Mouse (Mus musculus) left cerebral cortex, postnatal 10 days (tissue): Measurements from ENCODE around the gene Mslnl. TPM values are rescaled to one million over a fixed set of nuclear protein-coding genes. Genes with fewer than 3 reads are reported as not detected.
"Not testable (repeated sequence)": the region's sequence is repeated elsewhere in the genome, so short reads cannot be mapped to it uniquely, and the experiment has no call there.

Experiments
- DNase-seq, 2 experiments: peaks; one replicate each; pipeline ENCODE4 v3.0.0; 2021 to 2022; ENCODE audit warnings: low spot score in 2 of 2, mixed read lengths in 1 of 2; ENCODE audit errors: extremely low spot score in 1 of 2
- intact Hi-C: fragments of 180-260 bp; cut with DNase I; formaldehyde crosslinking; loops from one replicate; pipeline ENCODE4 v1.15.1; 2025
- total RNA-seq, 2 experiments: library from RNA; stranded (reverse); gene quantifications; 2 replicates each; pipeline ENCODE4 v1.2.3; 2021

The Mslnl gene
- total RNA-seq, 2 experiments from 2014 or later, result not detected

DNA sequence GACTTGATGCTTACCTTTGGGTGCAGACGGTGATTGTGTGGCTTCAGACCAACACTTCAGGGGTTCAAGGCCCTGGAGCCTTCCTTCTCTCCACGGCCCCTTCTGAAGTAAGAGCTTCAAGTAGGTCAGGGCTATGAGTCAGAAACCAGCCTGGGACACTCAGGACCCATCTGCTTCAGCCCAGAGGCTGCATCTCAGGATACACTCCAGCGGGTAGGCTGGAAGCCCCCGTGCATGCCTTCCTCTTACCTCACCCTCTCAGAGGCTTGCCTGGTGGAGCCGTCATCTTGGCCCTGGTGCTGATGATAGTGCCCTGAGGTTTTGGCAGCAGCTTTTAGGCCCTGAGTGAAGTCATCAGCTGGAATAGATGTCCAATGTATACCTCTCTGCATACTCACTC lies 596 bp upstream of the Mslnl start:
- DNase-seq, result no peak
- intact Hi-C loops, result no loop called here

GRCm38 (mm10) chr17:25738861-25739260 lies 3.0 kb downstream of the Mslnl start:
- intact Hi-C loops, result no loop called here
- DNase-seq, result no peak

DNA sequence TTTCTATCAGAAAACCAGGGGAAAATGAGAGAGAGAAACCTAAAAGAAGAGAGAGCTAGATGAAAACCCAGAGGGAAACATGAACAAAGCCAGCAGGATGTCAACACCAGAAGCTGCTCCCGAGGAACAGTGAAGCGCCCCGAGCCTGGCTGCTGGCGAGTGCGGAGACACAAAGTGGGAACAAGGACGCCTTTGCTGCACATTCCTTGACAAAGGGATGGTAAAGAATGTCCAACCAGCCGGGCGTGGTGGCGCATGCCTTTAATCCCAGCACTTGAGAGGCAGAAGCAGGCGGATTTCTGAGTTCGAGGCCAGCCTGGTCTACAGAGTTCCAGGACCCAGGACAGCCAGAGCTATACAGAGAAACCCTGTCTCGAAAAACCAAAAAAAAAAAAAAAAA lies 5.6 kb downstream of the Mslnl start:
- intact Hi-C loops, DNase-seq: not testable (repeated sequence)

- DNase-seq, result no peak
- intact Hi-C loops, result no loop called here
Observed at GRCm38 (mm10) chr17:25743831-25744230, 8.0 kb downstream of the Mslnl start.

- intact Hi-C loops, result no loop called here
- DNase-seq, result no peak
Observed at GRCm38 (mm10) chr17:25744311-25744710, 8.5 kb downstream of the Mslnl start.

- DNase-seq, result no peak
- intact Hi-C loops, result no loop called here
Observed at GRCm38 (mm10) chr17:25748238-25748637, 12.4 kb downstream of the Mslnl start.

GRCm38 (mm10) chr17:25749314-25749713 lies 13.5 kb downstream of the Mslnl start:
- DNase-seq, result no peak
- intact Hi-C loops, result no loop called here

DNA sequence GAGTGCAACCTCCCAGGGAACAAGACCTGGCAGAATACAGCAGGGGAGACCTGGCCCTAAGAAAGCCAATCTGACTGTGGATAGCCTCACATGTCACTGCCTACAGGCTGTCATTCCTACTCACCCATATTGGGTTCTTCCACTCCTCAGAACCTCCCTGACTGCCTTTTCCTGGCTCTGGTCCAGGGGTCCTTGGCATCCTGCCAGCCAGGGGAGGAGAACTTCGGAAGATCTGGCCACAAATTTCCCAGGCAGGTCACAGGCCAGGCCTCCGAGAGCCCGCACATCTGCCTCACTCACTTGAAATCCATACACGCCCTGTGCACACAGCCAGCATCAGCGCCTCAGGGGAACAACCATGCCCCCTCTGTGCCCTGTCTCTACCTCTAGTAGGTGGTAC lies 15.6 kb downstream of the Mslnl start:
- intact Hi-C loops, result no loop called here
- peak in 1 of 2 experiments; percentile 84 for DNase-seq

DNA sequence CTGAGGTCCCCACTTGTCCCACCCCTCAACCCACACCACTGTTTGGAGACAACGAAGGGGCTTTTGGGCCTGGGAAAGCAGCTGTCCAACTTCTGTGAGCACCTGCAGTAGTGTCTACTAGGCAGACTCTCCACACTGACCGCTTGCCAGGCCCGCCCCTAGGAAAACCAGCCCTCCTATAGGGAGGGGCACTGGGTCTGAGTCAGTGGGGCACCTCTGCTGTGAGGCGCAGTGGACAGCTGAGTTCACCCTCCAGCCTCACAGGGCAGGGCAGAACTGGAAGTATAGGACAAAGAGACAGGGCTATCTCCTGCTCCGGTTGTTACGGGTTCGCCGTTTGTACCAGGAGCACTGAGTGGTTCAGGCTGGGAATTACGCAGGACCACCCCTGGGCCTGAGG lies 18.4 kb downstream of the Mslnl start, which contains the start of gene Msln:
TSS of gene Msln (minus strand) at position 138 of the 400 bp plus-strand sequence.
- intact Hi-C loops, result no loop called here
- DNase-seq, result no peak

DNA sequence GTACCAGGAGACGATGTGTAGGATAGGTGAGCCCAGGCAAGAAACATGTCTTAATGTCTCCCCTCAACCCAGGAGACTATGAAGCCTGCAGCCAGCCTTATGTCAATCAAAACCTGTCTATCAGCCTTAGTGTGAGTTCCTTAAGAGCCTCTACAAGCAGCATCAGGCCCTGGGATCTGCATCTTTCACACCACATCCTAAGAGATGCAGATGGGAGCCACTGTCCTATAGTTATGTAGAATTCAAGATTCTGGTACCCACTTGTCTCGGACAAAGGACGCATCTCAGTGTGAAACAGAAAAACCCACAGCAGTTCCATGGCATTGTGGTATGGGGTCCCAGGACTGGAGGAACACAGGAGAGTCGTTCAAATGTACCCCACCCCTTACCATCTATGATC lies 19.2 kb downstream of the Mslnl start:
- intact Hi-C loops, result no loop called here
- no peak for DNase-seq

DNA sequence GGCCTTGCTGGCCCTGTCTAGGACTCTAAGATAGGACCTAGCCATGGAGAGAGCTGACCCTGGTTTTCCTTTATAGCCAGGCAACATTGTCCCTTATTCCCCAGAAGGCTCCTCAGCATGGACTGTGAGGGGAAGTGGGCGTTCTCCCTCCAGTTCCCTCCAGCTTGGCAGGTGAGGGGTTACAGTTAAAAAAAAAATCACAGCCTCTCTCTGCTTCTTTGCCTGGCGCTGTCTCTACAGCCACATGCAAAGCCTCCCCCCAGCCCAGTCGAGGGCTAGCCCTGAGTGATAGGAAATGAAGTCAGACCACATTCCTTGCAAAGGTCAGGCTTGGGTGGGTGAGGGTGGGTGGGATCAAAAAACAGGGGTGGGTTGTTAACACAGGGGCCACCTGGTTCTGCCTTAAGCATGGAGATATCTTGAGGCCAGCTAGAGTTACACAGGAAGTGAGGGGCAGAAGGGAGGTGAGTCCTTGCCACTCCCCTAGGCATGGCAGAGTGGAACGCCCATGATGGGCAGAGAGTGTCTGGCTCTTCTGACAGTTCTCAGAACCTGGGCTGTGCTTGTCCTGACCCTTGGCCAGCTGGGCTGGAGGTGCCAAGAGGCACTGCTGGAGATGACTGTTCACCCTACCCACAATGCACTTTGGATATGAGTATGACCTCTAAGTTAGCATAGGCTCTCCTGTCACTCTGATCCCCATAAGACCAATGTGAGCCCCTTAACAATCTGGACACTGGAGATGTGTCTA lies 20.0 kb downstream of the Mslnl start:
- DNase-seq, result no peak
- intact Hi-C loops, result no loop called here

- intact Hi-C loops, result no loop called here
- no peak for DNase-seq
Observed at GRCm38 (mm10) chr17:25756378-25757242, 20.8 kb downstream of the Mslnl start.

DNA sequence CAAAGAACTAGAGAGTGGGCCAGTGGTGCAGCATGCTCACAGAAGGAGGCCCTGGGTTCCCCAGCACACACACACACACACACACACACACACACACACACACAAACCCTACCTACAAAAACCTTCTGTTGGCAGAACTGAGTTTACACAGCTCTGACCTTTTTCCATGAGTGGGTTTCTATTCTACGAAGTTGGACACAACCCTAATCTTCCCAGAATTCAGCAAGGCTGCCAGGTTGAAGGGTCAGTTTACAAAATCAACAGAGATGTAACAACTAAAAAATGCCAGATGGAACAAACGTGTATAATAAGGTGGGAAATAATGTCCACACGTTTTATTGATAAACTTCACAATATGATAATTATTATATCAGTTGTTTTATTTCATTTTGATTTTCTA lies 21.8 kb downstream of the Mslnl start:
- no peak for DNase-seq
- intact Hi-C loops, result no loop called here

GRCm38 (mm10) chr17:25760148-25760547 lies 24.3 kb downstream of the Mslnl start:
- no peak for DNase-seq
- intact Hi-C loops, result no loop called here

- intact Hi-C loops, result no loop called here
- DNase-seq, result peak in 1 of 2 experiments; percentile 60
Observed at GRCm38 (mm10) chr17:25761561-25761970, 25.7 kb downstream of the Mslnl start.

DNA sequence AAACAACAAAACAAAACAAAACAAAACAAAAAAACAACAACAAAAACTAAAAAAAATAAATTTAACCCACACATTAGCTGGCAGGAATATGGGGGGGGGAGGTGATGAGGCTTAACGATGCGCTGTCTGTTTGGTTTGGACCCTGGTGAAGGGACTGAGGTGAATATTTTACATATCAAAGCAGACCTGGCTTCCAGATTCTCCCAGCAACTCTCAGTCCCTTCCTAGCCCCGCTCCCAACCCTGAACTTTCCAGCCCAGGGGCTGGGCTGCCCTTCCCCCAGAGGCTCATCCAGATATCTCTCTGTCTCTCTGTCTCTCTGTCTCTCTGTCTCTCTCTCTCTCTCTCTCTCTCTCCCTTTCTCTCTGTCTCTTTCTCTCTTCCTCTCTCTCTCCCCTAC lies 26.7 kb downstream of the Mslnl start:
- intact Hi-C loops, result no loop called here
- no peak for DNase-seq

GRCm38 (mm10) chr17:25765886-25766285 lies 30.0 kb downstream of the Mslnl start:
- intact Hi-C loops, result no loop called here

DNA sequence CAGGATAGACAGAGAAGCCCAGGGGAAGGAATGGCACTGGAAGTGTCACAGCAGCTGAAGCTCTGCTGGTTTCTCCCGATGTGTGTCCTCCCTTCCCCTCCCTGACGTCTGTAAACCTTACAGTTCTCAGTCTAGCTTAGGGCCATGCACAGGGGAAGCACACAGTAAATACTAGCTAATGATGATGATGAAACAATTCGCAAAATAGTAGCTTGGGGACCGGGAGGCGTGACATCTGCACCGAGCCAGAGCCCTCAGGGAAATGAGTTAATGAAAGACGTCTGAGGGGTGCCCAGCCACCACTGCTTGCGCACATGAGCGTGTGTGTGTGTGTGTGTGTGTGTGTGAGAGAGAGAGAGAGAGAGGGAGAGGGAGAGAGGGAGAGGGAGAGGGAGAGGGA lies 33.5 kb downstream of the Mslnl start:
- no peak for DNase-seq
- intact Hi-C loops, result no loop called here

More at GRCm38 (mm10) chr17:25765886-25766285, 30.0 kb downstream of the Mslnl start:
- DNase-seq, result no peak

DNA sequence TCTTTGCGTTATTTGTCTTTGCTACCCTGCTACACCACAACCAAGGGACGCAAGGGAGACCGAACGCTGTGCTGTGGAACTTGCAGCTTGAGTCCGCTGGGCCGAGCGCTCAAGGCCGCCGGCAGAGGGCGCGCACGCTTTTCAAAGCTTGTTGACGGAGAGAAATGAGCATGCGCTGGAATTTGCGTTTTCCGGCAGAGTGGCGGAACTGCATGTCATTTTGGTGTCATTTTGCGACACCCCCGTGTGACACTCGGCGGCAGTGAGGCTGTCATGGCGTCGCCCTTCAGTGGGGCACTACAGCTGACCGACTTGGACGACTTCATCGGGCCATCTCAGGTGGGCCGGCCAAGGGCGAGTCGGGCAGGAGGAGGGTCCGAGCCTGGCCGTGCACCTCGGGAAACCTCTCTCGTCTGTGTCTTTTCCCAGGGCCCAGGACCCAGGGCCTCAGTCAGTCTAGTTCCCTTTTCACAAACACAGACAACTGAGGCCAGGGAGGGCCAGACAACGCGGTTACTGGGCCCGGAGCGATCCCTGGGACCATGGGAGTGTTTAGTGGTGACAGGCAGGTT lies 37.8 kb downstream of the Mslnl start, which contains the start of gene Narfl:
TSS of gene Narfl (plus strand) at position 228 of the 572 bp plus-strand sequence.
- peak; percentile 97 for DNase-seq

More for the DNA sequence above, 37.8 kb downstream of the Mslnl start, which contains the start of gene Narfl:
- intact Hi-C loops, result loop anchor here (2.0 kb wide), 1 partner anchor 27 kb away; no protein-coding TSS in a partner anchor
